Mouse (Mus musculus) embryo, embryonic 9.5 days (tissue): ENCODE measurements around the gene Gstm7.
"Not testable (repeated sequence)": the region's sequence is repeated elsewhere in the genome, so short reads cannot be mapped to it uniquely, and the experiment has no call there.

ENCODE experiments used
- DNase-seq: peaks from one replicate; pipeline ENCODE4 v3.0.0-alpha.2; 2017; ENCODE audit errors: extremely low spot score

Gstm7 gene

GRCm38 (mm10) chr3:107935268-107935667, 3.7 kb upstream of the Gstm7 start:
- DNase-seq: no peak

- DNase-seq: no peak
Measured at GRCm38 (mm10) chr3:107932128-107932527, 511 bp upstream of the Gstm7 start.

- DNase-seq: no peak
Measured at GRCm38 (mm10) chr3:107931134-107931533, 483 bp downstream of the Gstm7 start.

GRCm38 (mm10) chr3:107929731-107930130, 1.9 kb downstream of the Gstm7 start:
- no peak for DNase-seq

- no peak for DNase-seq
Measured at GRCm38 (mm10) chr3:107929243-107929642, 2.4 kb downstream of the Gstm7 start.

GRCm38 (mm10) chr3:107928691-107929090, 2.9 kb downstream of the Gstm7 start:
- no peak for DNase-seq

- DNase-seq: no peak
Measured at GRCm38 (mm10) chr3:107927841-107928240, 3.8 kb downstream of the Gstm7 start.

- DNase-seq: no peak
Measured at GRCm38 (mm10) chr3:107925335-107925734, 6.3 kb downstream of the Gstm7 start.

GRCm38 (mm10) chr3:107920348-107920747, 11.3 kb downstream of the Gstm7 start:
- DNase-seq: no peak

- DNase-seq: peak; percentile 66
Measured at GRCm38 (mm10) chr3:107917783-107918408, 13.7 kb downstream of the Gstm7 start.

- DNase-seq: no peak
Measured at GRCm38 (mm10) chr3:107917097-107917496, 14.5 kb downstream of the Gstm7 start.

GRCm38 (mm10) chr3:107916674-107917073, 14.9 kb downstream of the Gstm7 start:
- no peak for DNase-seq

GRCm38 (mm10) chr3:107905942-107906341, 25.7 kb downstream of the Gstm7 start:
- DNase-seq: no peak

- DNase-seq: no peak
Measured at GRCm38 (mm10) chr3:107900955-107901673, 30.5 kb downstream of the Gstm7 start.

- DNase-seq: no peak
Measured at GRCm38 (mm10) chr3:107898691-107899090, 32.9 kb downstream of the Gstm7 start.

GRCm38 (mm10) chr3:107895720-107896569, 35.7 kb downstream of the Gstm7 start, which contains the start of gene Gstm5:
Gene Gstm5, plus strand, starts transcription at chr3:107895821.
- DNase-seq: peak; percentile 86

- DNase-seq: no peak
Measured at GRCm38 (mm10) chr3:107895194-107895719, 36.4 kb downstream of the Gstm7 start.

- DNase-seq: not testable (repeated sequence)
Measured at GRCm38 (mm10) chr3:107889236-107889635, 42.4 kb downstream of the Gstm7 start.

- no peak for DNase-seq
Measured at GRCm38 (mm10) chr3:107887674-107888495, 43.7 kb downstream of the Gstm7 start.

- no peak for DNase-seq
Measured at GRCm38 (mm10) chr3:107877747-107878736, 53.6 kb downstream of the Gstm7 start.
